In genomic region chr17:70738168-70738854, GRCm38 (mm10) we compare ENCODE assay signal across 8 mouse cellular contexts.
A peak's percentile ranks its signal among the peaks of the same experiment; 100 is the strongest.
DNase-seq lines count a peak whose midpoint lies in the region; ATAC-seq and TF ChIP-seq lines count a peak whose summit lies in the region.

No protein-coding gene starts in this region.

- peak overlapping the region; percentile 52 for H3K9ac ChIP-seq in hindbrain, embryonic 11.5 days (ENCODE audit: low read depth, low read length)
- peak overlapping the region; percentile 61 for H3K9ac ChIP-seq in lung, embryonic 16.5 days (ENCODE audit: low read length)

- DNase-seq in ES-CJ7 (ENCODE audit: low read depth, low spot score), result peak; percentile 99
- DNase-seq in cerebellum, adult 2 months, result peak; percentile 52 to 53
- DNase-seq in hindbrain, embryonic 11.5 days (ENCODE audit: low spot score), result peak; percentile 91
- DNase-seq in layer of hippocampus, adult 9-10 months (ENCODE audit: low spot score), result peak; percentile 54
- peak; percentile 86 for DNase-seq in ovary, postnatal 14 days (ENCODE audit: low spot score)
- peak; percentile 77 for DNase-seq in thymus, postnatal 14 days

- H3K9me3 ChIP-seq in hindbrain, embryonic 11.5 days (ENCODE audit: control insufficient read depth, low read length), result no peaks in the 10 kb centered on the region
- H3K9me3 ChIP-seq in lung, embryonic 16.5 days (ENCODE audit: control insufficient read depth, low read length), result no peaks in the 10 kb centered on the region

- H3K4me2 ChIP-seq in hindbrain, embryonic 11.5 days (replicated peaks; ENCODE audit: low read depth, low read length), result peak overlapping the region; percentile 44
- H3K4me2 ChIP-seq in lung, embryonic 16.5 days (ENCODE audit: low read depth, low read length), result peak overlapping the region; percentile 57

- H3K4me1 ChIP-seq in cerebellum, adult 2 months (ENCODE audit: control insufficient read depth, insufficient read depth, low read length), result peaks cover 7% of the 10 kb centered on the region
- H3K4me1 ChIP-seq in hindbrain, embryonic 11.5 days (replicated peaks; ENCODE audit: control insufficient read depth, insufficient read depth, low read length), result no peaks in the 10 kb centered on the region; the same call in 1 of the 2 replicates
- peaks cover 10% of the 10 kb centered on the region for H3K4me1 ChIP-seq in lung, embryonic 16.5 days (replicated peaks; ENCODE audit: control insufficient read depth, insufficient read depth, low read length)

- no peak overlapping the region for H3K27ac ChIP-seq in cerebellum, adult 2 months (ENCODE audit: insufficient read depth, low read length)
- H3K27ac ChIP-seq in hindbrain, embryonic 11.5 days (ENCODE audit: low read depth, low read length), result peak overlapping the region; percentile 47; the same call in 1 of the 2 replicates
- H3K27ac ChIP-seq in lung, embryonic 16.5 days (ENCODE audit: low read length), result peak overlapping the region; percentile 83

- TF ChIP-seq POLR2A in cerebellum, adult 2 months (IDR thresholded peaks at IDR 0.05; ENCODE audit: borderline replicate concordance, insufficient read depth, low read length), result no peak

- TF ChIP-seq CTCF in cerebellum, adult 2 months (IDR thresholded peaks at IDR 0.05; ENCODE audit: borderline replicate concordance, insufficient read depth, low read depth, low read length), result peak; percentile 56; the same call in 1 of the 2 replicates

- no peak overlapping the region for H3K4me3 ChIP-seq in cerebellum, adult 2 months (replicated peaks; ENCODE audit: insufficient read depth, low read depth, low read length)
- peak overlapping the region; percentile 17 for H3K4me3 ChIP-seq in hindbrain, embryonic 11.5 days (ENCODE audit: low read depth, low read length)
- H3K4me3 ChIP-seq in lung, embryonic 16.5 days (ENCODE audit: low read length), result peak overlapping the region; percentile 33

- WGBS in cerebellum, adult 2 months, result 31% methylated on average over 17 of the region's 17 CpGs
- WGBS in hindbrain, embryonic 11.5 days, result 3% methylated on average over 17 of the region's 17 CpGs
- WGBS in lung, embryonic 16.5 days, result under 1% methylated on average over 17 of the region's 17 CpGs

- no peaks in the 10 kb centered on the region for H3K27me3 ChIP-seq in cerebellum, adult 2 months (ENCODE audit: control insufficient read depth, insufficient read depth, low read length)
- no peaks in the 10 kb centered on the region for H3K27me3 ChIP-seq in hindbrain, embryonic 11.5 days (ENCODE audit: control insufficient read depth, insufficient read depth, low read length)
- no peaks in the 10 kb centered on the region for H3K27me3 ChIP-seq in lung, embryonic 16.5 days (ENCODE audit: control insufficient read depth, insufficient read depth, low read depth, low read length)

- no peaks in the 10 kb centered on the region for H3K36me3 ChIP-seq in hindbrain, embryonic 11.5 days (ENCODE audit: control insufficient read depth, insufficient read depth, low read length)
- H3K36me3 ChIP-seq in lung, embryonic 16.5 days (ENCODE audit: control insufficient read depth, insufficient read depth, low read length), result no peaks in the 10 kb centered on the region

- ATAC-seq in frontal cortex, adult (ENCODE audit: low TSS enrichment), result peak; percentile 58
- peak; percentile 90 for ATAC-seq in hindbrain, embryonic 11.5 days (ENCODE audit: low FRiP score)
- peak; percentile 92 for ATAC-seq in lung, embryonic 16.5 days (ENCODE audit: low read depth)
